Mouse (Mus musculus) midbrain, embryonic 14.5 days (tissue): ENCODE results near the gene Fbxl13. TPM values are rescaled to one million over a fixed set of nuclear protein-coding genes. Genes with fewer than 3 reads are reported as not detected.
"Not testable (repeated sequence)": the region's sequence is repeated elsewhere in the genome, so short reads cannot be mapped to it uniquely, and the experiment has no call there.

Experiments
- ATAC-seq: fragments of 200-750 bp; cut with Nextera tagmentation; 2 replicates; pipeline ENCODE4 v1.8.0; 2017; ENCODE audit warnings: moderate number of reproducible peaks, moderate library complexity; ENCODE audit not compliant: low FRiP score, low TSS enrichment
- DNase-seq: peaks from one replicate; pipeline ENCODE4 v3.0.0-alpha.2; 2015
- H3K27ac ChIP-seq: fragments of 300-500 bp; sonication (generic); replicated peaks from 2 replicates; pipeline ENCODE4 v1.5.1; 2014; ENCODE audit warnings: mild to moderate bottlenecking, low read depth, low read length, moderate library complexity
- H3K27me3 ChIP-seq: fragments of 300-500 bp; sonication (generic); 2 replicates; pipeline ENCODE4 v1.6.1; 2014; ENCODE audit warnings: low read length, control low read depth, mixed read lengths; ENCODE audit not compliant: control insufficient read depth, insufficient read depth
- H3K36me3 ChIP-seq: fragments of 300-500 bp; sonication (generic); 2 replicates; pipeline ENCODE4 v1.6.1; 2014; ENCODE audit warnings: low read length, control low read depth; ENCODE audit not compliant: control insufficient read depth, insufficient read depth
- H3K4me1 ChIP-seq: fragments of 300-500 bp; sonication (generic); 2 replicates; pipeline ENCODE4 v1.6.1; 2014; ENCODE audit warnings: mild to moderate bottlenecking, antibody characterized with exemption, low read length, control low read depth; ENCODE audit not compliant: control insufficient read depth, insufficient read depth
- H3K4me2 ChIP-seq: fragments of 300-500 bp; sonication (generic); 2 replicates; pipeline ENCODE4 v1.6.1; 2014; ENCODE audit warnings: mild to moderate bottlenecking, low read length, moderate library complexity
- H3K4me3 ChIP-seq: fragments of 300-500 bp; sonication (generic); replicated peaks from 2 replicates; pipeline ENCODE4 v1.5.1; 2014; ENCODE audit warnings: low read depth, low read length
- H3K9ac ChIP-seq: fragments of 300-500 bp; sonication (generic); replicated peaks from 2 replicates; pipeline ENCODE4 v1.6.1; 2014; ENCODE audit warnings: mild to moderate bottlenecking, low read length, moderate library complexity
- H3K9me3 ChIP-seq: fragments of 300-500 bp; sonication (generic); 2 replicates; pipeline ENCODE4 v1.6.1; 2016; ENCODE audit warnings: low read length, control low read depth, mixed read lengths; ENCODE audit not compliant: control insufficient read depth
- WGBS: fragments of 180-500 bp; shearing (Covaris S2); extraction: QIAGEN DNeasy Blood & Tissue Kit; methylation state at CpG from one replicate; pipeline ENCODE4 v1.1.7; 2014; 5-methylcytosine and 5-hydroxymethylcytosine counted together
- polyA plus RNA-seq: library from polyadenylated mRNA; unstranded; fragments of >200 nt; fragmentation: Nextera tagmentation; extraction: Ambion mirVana; gene quantifications from 2 replicates; pipeline ENCODE4 v1.2.1, GENCODE M21; 2014

Fbxl13 gene
- polyA plus RNA-seq, 1 experiment from 2014 or later: 0.09 TPM

DNA sequence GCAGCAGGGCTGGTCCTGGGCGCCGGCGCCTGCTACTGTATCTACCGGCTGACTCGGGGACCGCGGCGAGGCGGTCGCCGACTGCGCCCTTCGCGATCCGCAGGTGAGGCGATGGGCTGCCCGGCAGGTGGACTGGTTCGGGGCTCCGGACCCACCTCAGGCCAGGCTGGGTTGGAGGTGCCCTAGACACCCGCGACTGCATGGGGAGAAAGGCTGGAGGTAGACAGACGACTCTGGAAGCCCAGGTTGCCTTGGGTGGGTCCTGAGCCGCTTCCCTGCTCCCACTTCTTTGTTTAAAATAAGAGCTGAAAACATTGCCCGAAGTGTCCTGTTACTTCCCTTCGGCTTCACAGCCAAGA lies 678 bp upstream of the Fbxl13 start:
- peak; percentile 22; the same call in 1 of the 2 replicates for ATAC-seq
- Histone ChIP-seq H3K9ac (peak overlapping the region; percentile 92), H3K4me3 (peak overlapping the region; percentile 86), H3K36me3 (peaks cover 32% of the 10 kb centered on the region), H3K27ac (peak overlapping the region; percentile 89), H3K4me2 (peak overlapping the region; percentile 89), H3K27me3 (no peaks in the 10 kb centered on the region), H3K9me3 (no peaks in the 10 kb centered on the region), H3K4me1 (peaks cover 5% of the 10 kb centered on the region)
- DNase-seq: no peak
- 0% methylated on average over 25 of the region's 25 CpGs for WGBS

DNA sequence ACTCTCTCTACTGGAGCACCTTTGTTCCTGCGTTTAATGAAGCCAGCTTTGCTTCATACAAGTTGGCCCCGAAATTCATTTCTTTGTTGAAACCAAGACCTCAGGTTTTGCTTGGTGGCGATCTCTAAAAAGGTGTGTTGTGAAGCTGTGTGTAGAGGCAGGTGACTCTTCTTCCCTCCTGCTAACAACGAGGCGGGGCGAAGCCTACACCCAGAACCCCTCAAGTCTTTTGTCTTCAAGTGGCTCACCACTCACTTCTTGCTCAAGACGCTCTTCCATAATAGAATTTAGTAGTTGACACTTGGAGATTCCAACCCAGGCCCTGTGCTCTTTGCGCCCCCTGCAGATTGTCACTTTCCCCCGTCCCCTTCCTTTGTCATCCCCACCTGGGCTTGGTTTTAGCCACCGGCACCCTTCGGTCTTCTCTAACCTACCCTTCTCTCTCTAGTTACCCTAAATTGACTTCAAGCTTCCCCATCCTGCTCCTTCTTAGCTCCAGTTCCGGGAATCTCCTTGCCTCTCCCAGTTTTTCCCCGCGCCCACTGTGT lies 469 bp downstream of the Fbxl13 start:
- ATAC-seq: peak; percentile 3
- no peak for DNase-seq
- Histone ChIP-seq H3K4me2 (peak overlapping the region; percentile 89), H3K4me3 (peak overlapping the region; percentile 86), H3K4me1 (peaks cover 5% of the 10 kb centered on the region), H3K27ac (peak overlapping the region; percentile 89), H3K9me3 (no peaks in the 10 kb centered on the region), H3K9ac (peak overlapping the region; percentile 42), H3K36me3 (peaks cover 21% of the 10 kb centered on the region), H3K27me3 (no peaks in the 10 kb centered on the region)
- WGBS: 9% methylated on average over 14 of the region's 14 CpGs

DNA sequence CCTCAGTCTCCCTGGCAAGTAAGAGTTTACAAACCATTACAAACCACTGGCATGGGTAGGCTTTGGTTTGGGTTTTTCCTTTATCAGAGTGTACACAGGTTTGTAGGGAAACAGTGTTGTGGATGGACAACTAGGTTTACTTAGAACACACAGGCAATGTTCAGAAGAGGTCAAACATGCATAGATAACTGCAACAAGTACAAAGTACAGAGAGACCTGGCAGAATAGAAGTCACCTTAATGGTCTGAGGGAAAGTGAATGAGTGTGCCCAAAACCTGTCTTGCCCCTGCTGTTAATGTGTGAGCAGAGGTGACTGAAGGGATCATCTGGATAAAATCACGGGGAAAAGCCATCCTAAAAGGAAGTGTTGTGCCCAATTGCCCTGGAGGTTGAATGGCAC lies 1.8 kb downstream of the Fbxl13 start:
- H3K27me3 ChIP-seq: no peaks in the 10 kb centered on the region
- DNase-seq (no peak), ATAC-seq (no peak)
- peaks cover 7% of the 10 kb centered on the region for H3K36me3 ChIP-seq
- 60% methylated on average over 1 of the region's 1 CpGs for WGBS
- H3K4me3 ChIP-seq: no peak overlapping the region
- peaks cover 5% of the 10 kb centered on the region for H3K4me1 ChIP-seq
- no peak overlapping the region for H3K9ac ChIP-seq
- H3K27ac ChIP-seq: no peak overlapping the region
- H3K9me3 ChIP-seq: no peaks in the 10 kb centered on the region
- H3K4me2 ChIP-seq: no peak overlapping the region

DNA sequence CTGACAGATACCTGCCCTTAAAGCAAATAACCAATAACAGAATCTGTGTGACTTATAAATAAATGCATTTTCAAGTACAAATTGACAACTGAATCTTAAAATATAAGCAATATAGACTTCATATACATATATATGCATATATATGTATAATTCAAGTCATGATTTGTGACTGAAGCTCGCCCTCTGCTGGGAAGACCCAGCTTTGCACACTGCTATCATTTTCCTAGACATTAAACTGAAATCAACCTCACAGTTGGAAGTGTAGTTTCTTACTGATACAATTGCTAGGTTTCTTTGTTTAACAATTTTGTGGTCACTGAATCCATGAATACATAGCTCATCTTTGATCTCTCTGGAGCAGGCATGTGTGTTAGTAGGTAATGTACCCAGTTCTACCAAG lies 4.5 kb downstream of the Fbxl13 start:
- no peak overlapping the region for H3K9ac ChIP-seq
- ATAC-seq (no peak), DNase-seq (peak; percentile 81)
- H3K36me3 ChIP-seq: no peaks in the 10 kb centered on the region
- H3K4me3 ChIP-seq: no peak overlapping the region
- no peak overlapping the region for H3K27ac ChIP-seq
- no peak overlapping the region for H3K4me2 ChIP-seq
- 0% methylated on average over 1 of the region's 1 CpGs for WGBS
- H3K27me3 ChIP-seq: no peaks in the 10 kb centered on the region
- H3K4me1 ChIP-seq: no peaks in the 10 kb centered on the region; the same call in 1 of the 2 replicates
- no peaks in the 10 kb centered on the region for H3K9me3 ChIP-seq

DNA sequence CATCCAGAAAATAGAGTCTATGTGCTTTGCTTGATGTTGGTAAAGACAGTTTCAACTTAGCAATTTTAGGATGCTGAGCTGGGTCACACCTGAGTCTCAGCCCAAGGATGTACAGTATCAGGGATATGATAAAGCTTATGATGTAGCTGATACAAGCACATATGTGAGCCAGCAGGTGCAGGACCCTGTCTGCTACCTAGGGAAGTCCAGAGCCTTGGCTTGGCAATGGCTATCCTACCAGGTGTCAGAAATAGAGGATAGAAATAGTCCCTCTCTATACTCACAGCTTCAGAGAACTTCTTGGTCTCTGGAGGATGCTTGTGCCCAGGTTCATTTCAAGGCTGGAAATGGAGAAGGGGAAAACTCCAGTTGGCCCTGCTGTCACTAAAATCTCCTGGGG lies 19.5 kb downstream of the Fbxl13 start:
- DNase-seq (no peak), ATAC-seq (no peak)
- no peaks in the 10 kb centered on the region for H3K4me1 ChIP-seq
- H3K9me3 ChIP-seq: no peaks in the 10 kb centered on the region
- H3K4me3 ChIP-seq: no peak overlapping the region
- H3K27ac ChIP-seq: no peak overlapping the region
- H3K27me3 ChIP-seq: no peaks in the 10 kb centered on the region
- H3K4me2 ChIP-seq: no peak overlapping the region
- H3K36me3 ChIP-seq: no peaks in the 10 kb centered on the region
- no peak overlapping the region for H3K9ac ChIP-seq

DNA sequence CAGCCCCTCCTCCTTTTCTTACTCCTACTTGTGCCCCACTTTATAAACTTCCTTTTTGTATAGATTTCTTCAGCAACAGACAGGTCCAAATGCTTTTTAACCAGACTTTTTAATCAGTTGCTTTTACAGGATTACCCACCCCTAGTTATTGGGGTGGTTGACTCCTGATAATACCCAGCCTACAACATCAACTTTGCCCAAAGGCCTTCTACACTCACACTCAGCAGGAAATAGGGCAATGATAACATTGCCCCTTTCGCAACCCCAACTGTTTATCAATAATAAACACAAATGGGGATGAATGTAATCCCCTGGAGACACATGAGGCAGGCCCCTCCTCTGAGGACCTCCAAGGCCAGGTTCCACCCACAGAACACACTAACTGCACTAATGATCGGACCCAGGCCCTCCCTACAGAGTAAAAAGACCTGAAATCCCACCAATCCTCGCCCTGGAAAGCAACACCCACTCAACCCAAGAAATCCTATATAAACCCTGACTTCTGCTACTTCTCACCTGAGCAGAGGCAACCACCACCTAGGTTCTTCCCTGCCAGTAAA lies 28.9 kb downstream of the Fbxl13 start:
- H3K4me1 ChIP-seq: no peaks in the 10 kb centered on the region
- H3K27ac ChIP-seq: no peak overlapping the region
- no peak overlapping the region for H3K4me2 ChIP-seq
- DNase-seq: no peak
- 80% methylated on average over 3 of the region's 3 CpGs for WGBS
- no peaks in the 10 kb centered on the region for H3K36me3 ChIP-seq
- no peaks in the 10 kb centered on the region for H3K27me3 ChIP-seq
- H3K9ac ChIP-seq: no peak overlapping the region
- H3K9me3 ChIP-seq: no peaks in the 10 kb centered on the region
- H3K4me3 ChIP-seq: no peak overlapping the region
- ATAC-seq: no peak

DNA sequence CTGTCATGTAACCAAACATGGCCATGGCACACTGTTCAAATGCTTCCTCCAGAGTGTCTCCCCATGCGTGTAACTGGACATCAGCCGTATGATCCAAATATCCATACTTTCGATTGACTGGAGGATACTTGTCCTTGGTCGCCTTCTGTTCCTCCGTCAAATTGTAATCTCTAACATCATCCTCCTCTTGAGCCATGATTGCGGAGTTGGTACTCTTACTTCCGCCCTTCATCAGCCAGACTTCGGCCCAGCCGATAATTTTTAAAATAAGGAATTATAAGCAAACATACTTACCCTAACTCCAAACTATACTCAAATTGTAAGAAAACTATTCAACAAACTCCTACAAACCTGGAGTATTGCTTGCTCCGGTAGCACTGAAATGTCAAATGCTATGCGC lies 31.1 kb downstream of the Fbxl13 start:
- 97% methylated on average over 11 of the region's 11 CpGs for WGBS

DNA sequence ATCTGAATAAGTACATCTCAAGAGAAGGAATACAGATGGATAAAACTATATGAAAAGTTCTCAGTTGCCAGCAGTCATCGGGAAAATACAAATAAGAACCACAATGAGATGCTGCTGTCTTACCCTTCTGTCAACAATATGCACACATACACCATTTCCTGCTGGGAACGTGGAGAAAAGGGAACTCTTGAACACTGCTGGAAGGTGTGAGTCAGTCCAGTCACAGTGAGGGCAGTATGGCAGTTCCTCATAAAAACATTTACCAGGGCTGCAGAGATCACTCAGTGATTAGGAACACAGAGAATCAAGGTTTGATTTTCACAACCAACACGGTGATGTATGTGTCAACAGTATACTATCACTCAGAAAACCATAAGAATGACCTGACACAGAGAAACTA lies 34.4 kb downstream of the Fbxl13 start:
- no peak overlapping the region for H3K4me3 ChIP-seq
- H3K4me2 ChIP-seq: no peak overlapping the region
- no peaks in the 10 kb centered on the region for H3K4me1 ChIP-seq
- no peak overlapping the region for H3K9ac ChIP-seq
- WGBS: 85% methylated on average over 3 of the region's 3 CpGs
- H3K27ac ChIP-seq: no peak overlapping the region
- ATAC-seq: no peak
- H3K9me3 ChIP-seq: no peaks in the 10 kb centered on the region
- H3K27me3 ChIP-seq: no peaks in the 10 kb centered on the region
- no peaks in the 10 kb centered on the region for H3K36me3 ChIP-seq
- DNase-seq: no peak

More for the DNA sequence above, 31.1 kb downstream of the Fbxl13 start:
- DNase-seq, ATAC-seq, H3K4me2 ChIP-seq, H3K4me1 ChIP-seq, H3K4me3 ChIP-seq, H3K27ac ChIP-seq, H3K36me3 ChIP-seq, H3K27me3 ChIP-seq, H3K9me3 ChIP-seq, H3K9ac ChIP-seq: not testable (repeated sequence)
